Mouse (Mus musculus) limb, embryonic 15.5 days (tissue): ENCODE data around the gene Prkab1. TPM values are rescaled to one million over a fixed set of nuclear protein-coding genes. Genes with fewer than 3 reads are reported as not detected.

Experiments used
- ATAC-seq: fragments of 200-750 bp; cut with Nextera tagmentation; 2 replicates; pipeline ENCODE4 v1.8.0; 2017; ENCODE audit warnings: low read depth, moderate TSS enrichment; ENCODE audit not compliant: insufficient number of reproducible peaks, low FRiP score, low TSS enrichment
- H3K27ac ChIP-seq: fragments of 300-500 bp; sonication (generic); 2 replicates; pipeline ENCODE4 v1.5.1; 2015; ENCODE audit warnings: moderate library complexity, mild to moderate bottlenecking, inconsistent platforms
- H3K27me3 ChIP-seq: fragments of 300-500 bp; sonication (generic); 2 replicates; pipeline ENCODE4 v1.6.1; 2015; ENCODE audit warnings: inconsistent platforms
- H3K36me3 ChIP-seq: fragments of 300-500 bp; sonication (generic); 2 replicates; pipeline ENCODE4 v1.6.1; 2015; ENCODE audit warnings: inconsistent platforms
- H3K4me1 ChIP-seq: fragments of 300-500 bp; sonication (generic); 2 replicates; pipeline ENCODE4 v1.6.1; 2015; ENCODE audit warnings: inconsistent platforms
- H3K4me2 ChIP-seq: fragments of 300-500 bp; sonication (generic); 2 replicates; pipeline ENCODE4 v1.6.1; 2015; ENCODE audit warnings: mild to moderate bottlenecking, inconsistent platforms
- H3K4me3 ChIP-seq: fragments of 300-500 bp; sonication (generic); 2 replicates; pipeline ENCODE4 v1.5.1; 2015; ENCODE audit warnings: mild to moderate bottlenecking, inconsistent platforms
- H3K9ac ChIP-seq: fragments of 300-500 bp; sonication (generic); 2 replicates; pipeline ENCODE4 v1.6.1; 2015; ENCODE audit warnings: inconsistent platforms
- H3K9me3 ChIP-seq: fragments of 300-500 bp; sonication (generic); 2 replicates; pipeline ENCODE4 v1.6.1; 2016; ENCODE audit warnings: inconsistent platforms
- WGBS: fragments of 180-500 bp; shearing (Covaris S2); methylation state at CpG from one replicate; pipeline ENCODE4 v1.1.7; 2015; 5-methylcytosine and 5-hydroxymethylcytosine counted together
- polyA plus RNA-seq: library from polyadenylated mRNA; unstranded; fragments of >200 nt; fragmentation: Nextera tagmentation; extraction: Ambion mirVana; gene quantifications from 2 replicates; pipeline ENCODE4 v1.2.1, GENCODE M21; 2015

Gene Prkab1
- 58.6 and 61.3 TPM in 2 replicates for polyA plus RNA-seq

DNA sequence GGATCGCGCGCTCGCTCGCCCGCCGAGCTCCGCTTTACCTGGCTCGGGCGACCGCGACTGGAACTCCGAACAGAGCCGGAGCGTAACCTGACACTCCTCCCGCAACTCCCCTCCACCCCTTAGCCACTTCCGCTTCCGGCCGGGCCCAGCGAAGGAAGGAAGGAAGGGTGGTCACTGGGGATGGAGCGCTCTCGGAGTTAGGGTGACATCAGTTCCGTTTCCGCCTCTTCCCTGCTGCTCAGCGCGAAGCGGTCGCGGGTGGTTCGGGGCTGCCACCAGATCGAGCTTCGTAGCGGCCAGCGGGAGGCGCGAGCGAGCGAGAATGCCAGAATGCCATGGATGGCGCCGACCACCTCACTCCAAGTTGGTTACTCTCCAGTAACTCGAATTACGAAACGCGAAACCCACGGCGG is at the start of gene Prkab1:
Gene Prkab1 (minus strand): TSS at position 182 of the 413 bp plus-strand sequence.
- Histone ChIP-seq H3K36me3 (peaks cover 31% of the 10 kb centered on the region), H3K4me1 (peaks cover 13% of the 10 kb centered on the region), H3K27ac (peak within 1 kb of the TSS; percentile 90), H3K4me3 (peak within 1 kb of the TSS; percentile 89), H3K9ac (peak within 1 kb of the TSS; percentile 83), H3K9me3 (no peaks in the 10 kb centered on the region), H3K27me3 (no peaks in the 10 kb centered on the region), H3K4me2 (peak within 1 kb of the TSS; percentile 77)
- peak; percentile 97 for ATAC-seq
- WGBS: under 1% methylated on average over 41 of the region's 46 CpGs

DNA sequence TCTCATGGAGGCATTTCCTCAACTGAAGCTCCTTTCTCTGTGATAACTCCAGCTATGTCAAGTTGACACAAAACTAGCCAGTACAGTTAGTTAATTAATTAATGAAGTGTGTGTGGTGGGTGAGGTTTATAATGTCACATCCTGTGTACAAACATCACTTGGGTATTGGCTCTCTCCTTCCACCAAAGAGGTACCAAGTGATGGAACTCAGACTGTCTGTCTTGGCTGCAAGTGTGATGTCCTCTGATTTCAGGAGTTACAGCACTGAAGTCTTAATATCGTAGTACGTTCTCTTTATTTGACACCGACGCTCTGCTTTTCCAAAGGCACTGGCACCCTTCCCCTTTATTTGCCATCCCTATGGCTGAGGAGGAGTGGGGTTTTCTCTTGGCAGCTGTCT is 45.3 kb upstream of the Prkab1 start:
- Histone ChIP-seq H3K4me3 (no peak overlapping the region), H3K27me3 (no peaks in the 10 kb centered on the region), H3K9me3 (no peaks in the 10 kb centered on the region), H3K4me1 (no peaks in the 10 kb centered on the region), H3K9ac (no peak overlapping the region), H3K27ac (no peak overlapping the region), H3K36me3 (no peaks in the 10 kb centered on the region), H3K4me2 (no peak overlapping the region)
- WGBS: 95% methylated on average over 4 of the region's 4 CpGs
- no peak for ATAC-seq

DNA sequence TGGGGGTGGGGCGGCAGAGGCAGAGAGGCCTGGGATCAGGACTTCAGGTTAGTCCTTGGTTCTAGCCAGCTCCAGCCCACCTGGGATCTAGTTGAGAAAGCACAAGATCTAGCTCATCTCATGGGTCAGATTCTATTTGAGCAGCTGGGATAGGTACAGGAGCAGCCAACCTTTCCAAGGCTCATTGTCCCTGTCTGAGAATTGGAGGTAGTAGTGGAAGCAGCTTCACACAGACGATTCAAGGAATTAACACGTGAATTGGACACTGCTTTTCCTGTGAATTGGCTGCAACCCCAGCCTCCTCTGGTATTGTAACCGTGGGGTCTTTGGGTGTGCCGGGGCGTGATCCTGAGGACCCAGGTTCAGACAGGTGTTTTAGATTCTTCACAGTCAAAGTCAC is 28.5 kb upstream of the Prkab1 start:
- Histone ChIP-seq H3K4me2 (no peak overlapping the region), H3K9ac (no peak overlapping the region), H3K4me3 (no peak overlapping the region), H3K27me3 (no peaks in the 10 kb centered on the region), H3K9me3 (no peaks in the 10 kb centered on the region), H3K27ac (no peak overlapping the region), H3K36me3 (no peaks in the 10 kb centered on the region), H3K4me1 (no peaks in the 10 kb centered on the region)
- WGBS: 61% methylated on average over 6 of the region's 6 CpGs
- ATAC-seq: no peak

DNA sequence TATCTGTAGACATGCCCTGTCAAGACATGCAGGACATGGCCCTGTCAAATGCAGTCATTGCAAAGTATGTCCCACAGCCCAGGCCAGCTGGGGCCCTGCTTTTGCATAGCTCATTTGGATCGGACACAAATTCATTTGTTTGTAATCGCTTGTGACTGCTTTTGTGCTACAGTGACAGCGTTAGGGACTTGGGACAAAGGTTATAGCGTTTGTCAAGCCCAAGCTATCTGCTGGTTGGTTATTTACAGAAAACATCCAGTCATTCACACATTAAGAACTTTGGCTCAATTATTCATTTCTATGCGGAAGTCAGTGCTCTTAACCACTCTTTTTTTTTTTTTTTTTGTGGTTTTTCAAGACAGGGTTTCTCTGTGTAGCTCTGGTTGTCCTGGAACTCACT is 27.9 kb upstream of the Prkab1 start:
- H3K4me1 ChIP-seq: no peaks in the 10 kb centered on the region
- H3K27ac ChIP-seq: no peak overlapping the region
- no peak overlapping the region for H3K9ac ChIP-seq
- WGBS: 85% methylated on average over 5 of the region's 5 CpGs
- H3K36me3 ChIP-seq: no peaks in the 10 kb centered on the region
- no peak overlapping the region for H3K4me2 ChIP-seq
- no peak overlapping the region for H3K4me3 ChIP-seq
- no peak for ATAC-seq
- H3K9me3 ChIP-seq: no peaks in the 10 kb centered on the region
- no peaks in the 10 kb centered on the region for H3K27me3 ChIP-seq

DNA sequence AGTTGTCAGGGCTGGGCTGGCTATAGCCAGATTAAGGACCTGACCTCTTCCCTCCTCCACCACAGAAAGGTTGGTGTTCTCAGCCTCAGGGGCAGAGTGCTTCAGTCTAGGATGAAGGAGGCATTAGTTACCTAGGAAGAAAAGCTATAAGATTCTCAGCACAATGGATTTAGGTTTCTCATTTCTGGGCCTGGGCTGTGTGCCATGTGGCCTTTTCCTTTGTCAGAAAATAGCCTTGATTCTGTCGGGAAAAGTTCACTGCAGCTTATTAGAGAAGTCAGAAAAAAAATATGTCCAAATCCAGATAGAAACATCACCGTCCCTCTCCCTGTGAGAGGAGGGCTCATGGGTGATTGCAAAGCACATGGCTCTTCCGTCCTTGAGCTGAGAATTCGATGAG is 25.5 kb upstream of the Prkab1 start:
- no peaks in the 10 kb centered on the region for H3K36me3 ChIP-seq
- no peaks in the 10 kb centered on the region for H3K9me3 ChIP-seq
- no peak overlapping the region for H3K4me2 ChIP-seq
- ATAC-seq: no peak
- no peak overlapping the region for H3K4me3 ChIP-seq
- H3K27ac ChIP-seq: no peak overlapping the region
- no peaks in the 10 kb centered on the region for H3K4me1 ChIP-seq
- H3K9ac ChIP-seq: no peak overlapping the region
- H3K27me3 ChIP-seq: no peaks in the 10 kb centered on the region
- 76% methylated on average over 4 of the region's 4 CpGs for WGBS

DNA sequence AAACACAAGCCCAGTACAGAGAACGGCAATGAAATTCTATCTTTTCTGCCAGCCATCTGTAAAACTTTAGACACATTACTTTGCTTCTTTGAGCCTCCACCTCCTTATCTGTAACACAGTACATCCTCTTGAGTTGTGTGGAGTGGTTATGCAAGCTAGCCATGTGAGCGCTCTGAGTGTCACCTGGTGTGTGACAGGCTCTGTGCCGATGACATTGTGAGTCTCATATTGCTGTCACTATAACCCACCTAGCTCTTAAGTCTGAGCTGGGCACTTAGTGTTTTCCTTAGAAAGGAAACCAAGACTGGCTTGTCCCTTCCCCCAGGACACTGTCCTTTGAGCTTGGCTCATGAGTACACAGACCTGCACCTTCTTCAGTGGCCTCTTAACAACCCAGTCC is 24.0 kb upstream of the Prkab1 start:
- no peak overlapping the region for H3K4me2 ChIP-seq
- 90% methylated on average over 3 of the region's 3 CpGs for WGBS
- H3K4me1 ChIP-seq: no peaks in the 10 kb centered on the region
- H3K9me3 ChIP-seq: no peaks in the 10 kb centered on the region
- no peak overlapping the region for H3K27ac ChIP-seq
- no peak overlapping the region for H3K9ac ChIP-seq
- no peak overlapping the region for H3K4me3 ChIP-seq
- no peaks in the 10 kb centered on the region for H3K27me3 ChIP-seq
- ATAC-seq: no peak
- no peaks in the 10 kb centered on the region for H3K36me3 ChIP-seq

DNA sequence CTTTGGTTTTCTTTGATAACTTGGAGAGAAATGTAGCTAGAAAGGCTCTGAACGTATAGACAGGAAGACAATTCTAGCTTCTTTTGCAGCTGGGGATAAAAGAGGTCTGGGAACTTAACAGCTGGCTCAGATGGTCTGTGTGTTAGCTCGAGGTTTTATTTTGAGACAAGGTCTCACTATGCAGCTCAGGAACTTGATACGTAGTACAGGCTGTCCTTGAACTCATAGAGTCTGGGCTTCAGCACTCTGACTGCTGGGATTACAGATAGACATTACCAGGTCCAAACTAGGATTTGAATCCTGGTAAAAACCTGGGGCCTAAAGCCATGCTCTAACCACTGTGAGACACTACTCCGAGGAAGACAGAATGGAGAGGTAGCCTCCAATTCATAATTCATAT is 21.9 kb upstream of the Prkab1 start:
- Histone ChIP-seq H3K4me1 (no peaks in the 10 kb centered on the region), H3K4me3 (no peak overlapping the region), H3K27ac (no peak overlapping the region), H3K9ac (no peak overlapping the region), H3K36me3 (no peaks in the 10 kb centered on the region), H3K27me3 (no peaks in the 10 kb centered on the region), H3K4me2 (no peak overlapping the region), H3K9me3 (no peaks in the 10 kb centered on the region)
- no peak for ATAC-seq
- WGBS: 67% methylated on average over 4 of the region's 4 CpGs

DNA sequence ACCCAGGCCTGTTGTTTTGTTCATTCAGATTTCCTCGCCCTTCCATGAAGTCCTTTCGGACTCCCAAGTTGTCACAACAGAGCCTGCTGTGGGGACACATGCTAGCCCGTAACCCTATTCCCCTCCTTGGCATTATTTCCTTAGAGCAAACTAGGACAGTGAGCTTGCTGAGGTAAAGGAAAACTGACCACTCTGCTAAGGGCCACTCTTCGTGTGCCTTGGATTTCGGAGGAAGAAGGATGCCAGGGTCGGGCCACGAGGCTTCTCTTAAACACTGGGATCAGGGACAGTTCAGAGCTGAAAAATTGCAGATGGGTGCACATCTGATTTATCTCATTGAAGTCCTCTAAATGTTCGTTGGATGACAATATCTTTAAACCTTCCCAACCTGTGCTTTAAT is 21.3 kb upstream of the Prkab1 start:
- H3K4me2 ChIP-seq: no peak overlapping the region
- no peaks in the 10 kb centered on the region for H3K36me3 ChIP-seq
- H3K9ac ChIP-seq: no peak overlapping the region
- H3K4me1 ChIP-seq: no peaks in the 10 kb centered on the region
- H3K4me3 ChIP-seq: no peak overlapping the region
- no peak overlapping the region for H3K27ac ChIP-seq
- WGBS: 89% methylated on average over 8 of the region's 8 CpGs
- H3K9me3 ChIP-seq: no peaks in the 10 kb centered on the region
- no peaks in the 10 kb centered on the region for H3K27me3 ChIP-seq
- ATAC-seq: no peak

DNA sequence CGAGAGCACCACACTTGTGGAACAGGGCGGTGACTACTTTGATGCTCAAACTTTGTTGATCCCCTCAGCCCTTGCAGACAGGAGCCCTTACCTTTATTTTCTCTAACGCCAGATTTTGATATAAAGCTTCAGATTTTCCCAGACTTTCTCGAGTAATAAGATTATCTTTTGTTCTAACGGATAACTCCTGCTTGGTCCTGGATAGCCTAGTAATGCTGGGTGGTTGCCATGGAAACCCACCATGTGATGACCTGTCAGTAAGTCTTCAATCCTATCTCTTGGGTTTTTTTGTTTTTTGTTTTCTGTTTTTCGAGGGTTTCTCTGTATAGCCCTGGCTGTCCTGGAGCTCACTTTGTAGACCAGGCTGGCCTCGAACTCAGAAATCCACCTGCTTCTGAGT is 17.9 kb upstream of the Prkab1 start:
- no peak for ATAC-seq
- H3K36me3 ChIP-seq: no peaks in the 10 kb centered on the region
- no peak overlapping the region for H3K9ac ChIP-seq
- no peaks in the 10 kb centered on the region for H3K9me3 ChIP-seq
- WGBS: 76% methylated on average over 7 of the region's 7 CpGs
- H3K4me2 ChIP-seq: no peak overlapping the region
- no peaks in the 10 kb centered on the region for H3K27me3 ChIP-seq
- H3K4me1 ChIP-seq: no peaks in the 10 kb centered on the region
- no peak overlapping the region for H3K27ac ChIP-seq
- H3K4me3 ChIP-seq: no peak overlapping the region

DNA sequence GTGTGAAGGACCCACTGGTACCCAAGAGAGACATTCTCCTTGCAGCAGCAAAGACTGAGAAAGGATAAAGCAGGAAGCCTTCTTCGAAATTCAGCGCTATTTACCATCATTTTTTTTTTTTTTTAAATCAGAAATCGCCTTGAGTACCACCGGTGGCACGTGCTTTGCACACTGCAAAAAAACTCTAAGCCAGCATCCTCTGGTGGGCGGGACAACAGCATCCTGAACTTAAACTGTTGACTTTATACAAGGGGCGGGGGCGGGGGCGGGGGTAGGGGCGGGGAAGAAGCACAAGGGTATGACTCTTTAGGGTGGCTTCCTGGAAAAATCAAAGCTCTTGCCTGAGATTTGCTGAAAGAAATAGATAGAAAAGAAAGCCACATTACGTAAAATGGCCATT is 15.4 kb upstream of the Prkab1 start:
- H3K9ac ChIP-seq: no peak overlapping the region
- H3K4me1 ChIP-seq: no peaks in the 10 kb centered on the region
- H3K36me3 ChIP-seq: no peaks in the 10 kb centered on the region
- WGBS: 22% methylated on average over 11 of the region's 11 CpGs
- ATAC-seq: no peak
- H3K9me3 ChIP-seq: no peaks in the 10 kb centered on the region
- H3K27me3 ChIP-seq: no peaks in the 10 kb centered on the region
- 0 out of 2 replicates have a peak overlapping the region, but pooled peaks have one; percentile 3 for H3K4me3 ChIP-seq
- H3K4me2 ChIP-seq: peak overlapping the region; percentile 26
- H3K27ac ChIP-seq: no peak overlapping the region

DNA sequence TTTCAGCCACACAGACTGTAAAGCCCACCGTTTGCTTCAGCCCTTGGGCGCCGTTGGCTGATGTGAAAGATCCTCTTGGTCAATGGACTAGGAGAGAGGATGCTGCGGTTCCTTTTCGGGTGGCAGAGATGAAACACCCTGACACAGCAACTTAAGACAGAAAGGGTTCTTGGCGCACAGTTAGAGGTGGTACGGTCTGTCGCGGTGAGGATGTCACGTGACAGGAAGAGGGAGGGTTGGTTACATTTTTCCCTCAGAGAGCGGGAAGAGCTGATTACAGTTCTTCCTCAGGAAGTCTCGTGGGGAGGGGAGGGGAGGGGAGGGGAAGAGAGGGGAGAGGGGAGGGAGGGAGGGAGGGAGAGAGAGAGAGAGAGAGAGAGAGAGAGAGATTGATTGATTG is 13.4 kb upstream of the Prkab1 start:
- 52% methylated on average over 11 of the region's 12 CpGs for WGBS
- ATAC-seq: no peak
- H3K4me3 ChIP-seq: no peak overlapping the region

DNA sequence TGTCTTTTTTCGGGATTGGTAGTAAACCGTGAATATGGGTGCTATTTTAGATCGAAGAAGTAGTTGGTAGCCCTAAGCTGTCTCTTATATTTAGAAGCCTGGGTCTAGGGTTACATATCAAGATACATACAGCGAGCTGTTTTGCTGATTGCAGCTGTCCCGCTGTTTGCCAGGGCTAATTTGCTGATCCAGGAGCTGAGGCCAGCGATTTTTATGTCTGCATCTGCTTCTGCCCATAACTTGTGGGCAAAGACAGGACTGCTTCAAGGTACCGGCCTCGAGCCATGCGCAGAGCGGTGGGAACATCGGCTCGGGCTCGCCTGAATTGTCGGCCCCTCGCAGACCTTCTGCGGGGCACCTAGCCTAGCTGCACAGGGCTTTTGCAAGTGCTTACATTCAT is 12.2 kb upstream of the Prkab1 start:
- no peaks in the 10 kb centered on the region for H3K36me3 ChIP-seq
- H3K9me3 ChIP-seq: no peaks in the 10 kb centered on the region
- WGBS: 62% methylated on average over 16 of the region's 16 CpGs
- H3K4me2 ChIP-seq: no peak overlapping the region
- no peaks in the 10 kb centered on the region for H3K4me1 ChIP-seq
- 0 out of 2 replicates have a peak, but pooled peaks have one; percentile 19 for ATAC-seq
- H3K27me3 ChIP-seq: no peaks in the 10 kb centered on the region
- no peak overlapping the region for H3K9ac ChIP-seq
- H3K27ac ChIP-seq: no peak overlapping the region
- no peak overlapping the region for H3K4me3 ChIP-seq

More for the DNA sequence above, 13.4 kb upstream of the Prkab1 start:
- H3K27me3 ChIP-seq: no peaks in the 10 kb centered on the region
- H3K4me1 ChIP-seq: no peaks in the 10 kb centered on the region
- no peak overlapping the region for H3K27ac ChIP-seq
- no peak overlapping the region for H3K4me2 ChIP-seq
- H3K36me3 ChIP-seq: no peaks in the 10 kb centered on the region
- H3K9ac ChIP-seq: no peak overlapping the region
- H3K9me3 ChIP-seq: no peaks in the 10 kb centered on the region

DNA sequence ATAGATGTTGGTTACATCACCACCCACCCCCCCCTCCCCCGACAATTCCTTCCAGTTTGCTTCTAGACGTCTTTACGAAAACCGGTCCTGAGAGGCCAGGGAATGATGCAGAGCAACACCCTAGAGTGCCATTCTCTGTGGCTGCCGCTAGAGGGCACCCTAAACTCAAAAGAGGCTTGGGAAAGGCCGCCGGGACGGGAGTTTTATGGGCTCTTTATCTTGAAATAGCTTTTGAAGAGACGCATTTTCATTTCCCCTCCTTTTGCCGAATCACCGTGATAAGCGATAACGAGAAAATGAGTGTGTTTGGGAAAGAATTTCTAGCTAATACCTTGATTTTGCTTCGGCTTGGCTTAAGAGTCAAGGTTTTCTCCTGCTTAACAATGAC is 6.9 kb upstream of the Prkab1 start:
- no peak for ATAC-seq
- Histone ChIP-seq H3K4me2 (0 out of 2 replicates have a peak overlapping the region, but pooled peaks have one; percentile 19), H3K27me3 (no peaks in the 10 kb centered on the region), H3K9ac (no peak overlapping the region), H3K27ac (no peak overlapping the region), H3K4me1 (peaks cover 5% of the 10 kb centered on the region; the same call in 1 of the 2 replicates), H3K9me3 (no peaks in the 10 kb centered on the region), H3K36me3 (no peaks in the 10 kb centered on the region), H3K4me3 (no peak overlapping the region)
- 2% methylated on average over 14 of the region's 14 CpGs for WGBS
